Mouse (Mus musculus) neural tube, embryonic 11.5 days (tissue): ENCODE measurements at regions not wholly inside any gene's neighbourhood (a gene's known extent, or its start where the extent isn't known, plus 50 kb on each side); places are given as distances from the start of the nearest gene placed in this dataset.

Experiments
- ATAC-seq: fragments of 200-750 bp; cut with Nextera tagmentation; 2 replicates; pipeline ENCODE4 v1.8.0; 2017; ENCODE audit warnings: moderate number of reproducible peaks, mild to moderate bottlenecking, moderate TSS enrichment, moderate library complexity; ENCODE audit not compliant: insufficient read depth, low FRiP score, low TSS enrichment
- DNase-seq: peaks from one replicate; pipeline ENCODE4 v3.0.0-alpha.2; 2015; ENCODE audit warnings: low spot score
- H3K27ac ChIP-seq: fragments of 300-500 bp; sonication (generic); 2 replicates; pipeline ENCODE4 v1.5.1; 2014; ENCODE audit warnings: low read depth, mild to moderate bottlenecking, low read length
- H3K27me3 ChIP-seq: fragments of 300-500 bp; sonication (generic); 2 replicates; pipeline ENCODE4 v1.6.1; 2014; ENCODE audit warnings: mild to moderate bottlenecking, low read length, mixed read lengths; ENCODE audit not compliant: control insufficient read depth, insufficient read depth
- H3K36me3 ChIP-seq: fragments of 300-500 bp; sonication (generic); 2 replicates; pipeline ENCODE4 v1.6.1; 2014; ENCODE audit warnings: mild to moderate bottlenecking, low read length, moderate library complexity, mixed read lengths; ENCODE audit not compliant: control insufficient read depth, insufficient read depth
- H3K4me1 ChIP-seq: fragments of 300-500 bp; sonication (generic); 2 replicates; pipeline ENCODE4 v1.6.1; 2014; ENCODE audit warnings: low read length, mixed read lengths; ENCODE audit not compliant: control insufficient read depth, insufficient read depth
- H3K4me2 ChIP-seq: fragments of 300-500 bp; sonication (generic); 2 replicates; pipeline ENCODE4 v1.6.1; 2014; ENCODE audit warnings: low read depth, mild to moderate bottlenecking, moderate library complexity
- H3K4me3 ChIP-seq: fragments of 300-500 bp; sonication (generic); 2 replicates; pipeline ENCODE4 v1.5.1; 2014; ENCODE audit warnings: low read depth, low read length
- H3K9ac ChIP-seq: fragments of 300-500 bp; sonication (generic); 2 replicates; pipeline ENCODE4 v1.6.1; 2014; ENCODE audit warnings: mild to moderate bottlenecking, low read length
- H3K9me3 ChIP-seq: fragments of 300-500 bp; sonication (generic); 2 replicates; pipeline ENCODE4 v1.6.1; 2016; ENCODE audit warnings: low read length; ENCODE audit not compliant: control insufficient read depth

DNA sequence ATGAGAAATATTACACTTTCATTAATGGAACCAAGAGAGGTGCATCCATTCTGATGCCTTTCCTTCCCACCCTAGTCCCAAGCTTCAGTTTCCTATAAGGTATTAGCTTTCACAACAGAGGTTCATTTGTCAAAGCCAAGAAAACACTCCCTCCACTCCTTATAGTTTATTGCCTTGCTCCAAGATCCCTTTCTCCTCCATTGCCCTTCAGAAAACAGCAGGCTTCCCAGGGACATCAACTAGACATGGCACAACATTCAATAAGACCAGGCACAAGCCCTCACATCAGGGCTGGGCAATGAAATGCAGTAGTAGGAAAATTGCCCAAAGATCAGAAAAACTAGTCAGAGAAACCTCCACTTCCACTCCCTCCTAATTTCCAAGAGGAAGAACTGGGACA lies 960.3 kb downstream of the Pcdh17 start:
- H3K27me3 ChIP-seq, result no peaks in the 10 kb centered on the region
- no peak overlapping the region for H3K27ac ChIP-seq
- no peak overlapping the region for H3K4me2 ChIP-seq
- DNase-seq (no peak), ATAC-seq (no peak)
- no peaks in the 10 kb centered on the region for H3K4me1 ChIP-seq
- no peak overlapping the region for H3K9ac ChIP-seq
- H3K9me3 ChIP-seq, result no peaks in the 10 kb centered on the region
- H3K4me3 ChIP-seq, result no peak overlapping the region
- H3K36me3 ChIP-seq, result no peaks in the 10 kb centered on the region
